Mouse (Mus musculus) thymus, adult 18-20 months (tissue): ENCODE measurements around the gene Nup85.

ENCODE experiments used
- DNase-seq, 2 experiments: peaks; one replicate each; pipeline ENCODE4 v3.0.0; 2022; ENCODE audit warnings: mixed read lengths in 2 of 2

The Nup85 gene

DNA sequence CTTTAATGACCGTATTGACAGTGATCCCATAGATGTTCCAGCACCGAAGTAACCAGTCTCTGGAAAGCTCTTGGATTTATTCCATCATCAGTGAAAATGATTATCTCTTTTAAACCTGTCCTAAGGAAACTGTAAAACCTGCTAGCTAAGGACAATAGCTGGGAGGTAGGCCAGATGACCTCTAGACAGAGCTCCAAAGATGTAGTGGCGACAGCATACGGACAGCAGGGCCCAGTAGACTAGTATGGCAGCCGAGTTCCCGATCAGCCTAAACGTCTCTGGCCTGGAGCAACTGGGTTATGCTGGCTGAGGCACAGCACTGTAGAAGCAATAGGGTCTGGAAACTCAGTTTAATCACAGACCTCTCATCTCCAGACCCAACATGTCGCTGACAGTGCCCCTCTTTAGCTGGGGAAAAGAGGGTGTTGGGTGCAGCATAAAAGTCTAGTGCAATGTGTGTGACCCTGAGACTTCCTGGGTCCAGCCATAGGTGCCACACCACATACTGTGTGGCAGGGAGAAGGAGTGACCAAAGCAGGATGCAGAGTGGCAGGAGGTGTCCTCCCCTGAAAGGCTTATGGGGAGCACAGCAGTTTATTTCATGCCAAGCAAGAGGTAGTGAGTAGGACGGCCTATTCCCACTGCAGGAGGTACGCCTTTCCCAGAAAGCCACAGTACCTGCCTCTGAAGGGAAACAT lies 20.3 kb downstream of the Nup85 start:
- no peak for DNase-seq

DNA sequence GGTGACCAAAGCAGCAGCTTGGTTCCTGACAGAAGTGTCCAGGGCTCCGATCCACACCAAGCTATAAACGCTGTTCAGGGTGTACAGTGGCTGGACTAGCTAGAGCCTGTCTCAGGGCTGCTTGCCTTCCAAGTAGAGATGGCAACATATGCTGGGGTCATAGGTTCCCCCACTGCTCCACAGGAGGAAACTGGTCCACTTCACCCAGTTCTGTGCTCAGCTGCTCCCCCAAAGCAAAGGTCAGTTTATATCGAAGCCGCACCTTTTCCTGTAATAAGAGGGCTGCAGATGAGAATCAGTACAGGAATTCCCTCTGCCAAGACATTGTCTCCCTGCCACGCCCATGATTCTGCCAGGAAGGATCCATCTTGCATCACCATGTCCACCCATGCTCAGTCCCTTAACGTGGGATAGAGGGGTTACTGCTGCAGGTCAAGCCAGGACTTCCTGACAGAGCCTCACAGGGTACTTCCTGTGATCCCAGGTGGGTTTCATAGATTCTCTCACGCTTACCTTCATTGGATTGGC lies 21.4 kb downstream of the Nup85 start:
- no peak for DNase-seq

DNA sequence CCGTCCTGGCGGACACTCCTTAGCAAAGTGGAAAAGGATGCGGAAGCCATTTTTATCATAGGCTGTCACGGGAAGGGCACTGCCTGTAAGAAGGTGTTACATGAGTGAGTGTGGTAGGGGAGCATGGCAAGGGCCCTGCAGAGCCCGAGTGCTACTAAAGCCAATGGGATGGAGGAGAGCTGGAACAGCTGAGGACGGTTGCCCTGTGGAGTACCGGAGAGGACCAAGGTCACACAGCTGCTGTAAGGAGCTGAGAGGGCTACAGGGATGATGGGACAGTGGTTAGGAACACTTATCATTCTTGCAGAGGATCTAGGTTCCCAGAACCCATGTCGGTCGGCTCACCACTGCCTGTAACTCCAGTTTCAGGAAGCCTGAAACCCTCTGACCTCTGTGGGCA lies 22.2 kb downstream of the Nup85 start:
- DNase-seq, result no peak

DNA sequence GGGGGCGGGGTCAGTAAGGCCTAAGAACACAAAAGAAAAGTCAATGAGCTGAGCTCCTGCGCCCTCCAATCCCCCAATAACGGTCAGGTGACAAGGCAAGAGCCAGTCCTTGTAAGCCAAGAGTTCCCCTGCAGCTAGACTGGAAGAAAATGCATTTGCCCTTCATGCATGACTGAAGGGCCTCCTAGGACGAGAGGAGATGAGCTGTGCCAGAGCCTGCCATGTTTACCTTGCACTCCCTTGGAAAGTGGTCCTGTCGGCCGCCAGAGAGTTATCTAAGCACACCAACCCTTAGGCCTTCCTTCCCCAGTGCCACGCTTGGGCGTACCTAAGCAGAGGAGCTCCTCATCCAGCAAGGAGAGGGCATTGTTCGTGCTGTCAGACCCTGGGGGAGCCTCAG lies 23.8 kb downstream of the Nup85 start:
- no peak for DNase-seq

DNA sequence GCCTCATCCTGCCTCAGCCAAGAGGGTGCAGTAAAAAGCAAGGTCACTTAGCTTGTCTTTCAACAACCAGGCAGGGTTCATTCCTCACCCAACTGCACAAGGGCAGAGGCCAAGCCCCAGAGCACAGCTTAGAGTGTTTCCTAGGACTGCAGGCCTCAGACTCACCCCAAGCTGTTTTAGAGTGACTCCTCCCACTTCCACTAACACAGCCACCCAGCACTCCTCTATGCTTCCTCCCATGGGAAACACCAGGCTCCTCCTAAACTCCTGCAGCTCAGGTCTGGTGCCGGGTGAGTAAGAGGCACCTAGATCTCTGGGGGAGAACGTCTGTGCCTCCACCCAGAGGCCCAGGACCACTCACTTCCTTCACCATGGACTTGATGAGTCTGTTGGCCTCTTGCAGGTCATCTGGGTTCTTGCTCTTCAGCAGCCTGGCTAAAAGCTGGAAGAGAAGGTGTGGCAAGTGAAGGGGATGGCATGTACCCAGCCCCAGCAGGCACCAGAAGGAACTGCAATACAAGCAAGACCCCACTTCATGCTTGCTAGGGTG lies 26.4 kb downstream of the Nup85 start:
- no peak for DNase-seq

DNA sequence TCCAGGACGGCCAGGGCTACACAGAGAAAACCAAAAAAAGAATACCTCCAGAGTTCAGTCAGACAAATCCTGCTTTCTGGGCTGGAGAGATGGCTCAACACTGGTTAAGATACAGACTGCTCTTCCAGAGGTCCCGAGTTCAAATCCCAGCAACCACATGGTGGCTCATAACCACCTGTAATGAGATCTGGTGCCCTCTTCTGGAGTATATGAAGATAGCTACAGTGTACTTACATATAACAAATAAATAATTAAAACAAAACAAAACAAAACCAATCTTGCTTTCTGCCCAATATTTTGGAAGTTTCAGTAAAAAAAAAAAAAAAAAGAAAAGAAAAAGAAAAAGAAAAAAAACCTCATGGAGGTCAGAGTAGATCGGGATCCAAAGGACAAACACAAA lies 31.0 kb downstream of the Nup85 start:
- no peak for DNase-seq

DNA sequence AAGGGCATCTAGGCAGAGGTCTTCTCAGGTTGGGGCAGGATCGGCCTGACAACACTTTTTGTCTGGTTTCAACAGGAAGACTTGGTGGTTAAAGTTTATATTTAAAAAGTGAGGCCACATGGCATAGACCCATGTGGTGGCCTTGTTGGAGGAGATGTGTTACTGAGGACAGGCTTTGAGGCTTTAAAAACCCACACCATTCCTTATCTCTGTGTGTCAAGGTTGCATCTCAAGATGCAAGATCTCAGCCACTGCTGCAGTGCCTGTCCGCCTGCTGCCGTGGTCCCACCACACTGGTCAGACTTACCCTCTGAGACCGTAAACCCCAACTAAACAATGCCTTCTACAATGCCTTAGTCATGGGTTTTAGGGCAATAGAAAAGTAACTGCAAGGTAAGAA lies 34.1 kb downstream of the Nup85 start:
- DNase-seq, result no peak

DNA sequence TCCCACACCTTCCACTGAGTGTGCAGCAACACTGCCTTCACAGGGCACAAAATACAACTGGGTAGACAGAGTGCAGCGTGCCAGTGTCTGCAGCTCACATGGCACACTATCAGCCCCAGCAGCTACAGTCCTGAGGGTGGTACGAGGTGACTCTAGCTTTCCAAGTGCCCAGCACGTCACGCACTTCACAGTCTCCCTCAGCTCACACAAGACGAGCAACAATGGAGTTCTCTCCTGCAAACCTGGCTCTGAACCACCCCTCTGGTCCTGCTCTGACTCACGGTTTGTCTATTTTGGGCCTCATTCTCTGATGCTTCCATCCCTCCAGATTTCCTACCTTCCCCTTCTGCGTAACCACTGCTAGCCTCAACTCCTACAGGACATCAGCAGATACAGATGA lies 35.5 kb downstream of the Nup85 start:
- DNase-seq, result no peak

DNA sequence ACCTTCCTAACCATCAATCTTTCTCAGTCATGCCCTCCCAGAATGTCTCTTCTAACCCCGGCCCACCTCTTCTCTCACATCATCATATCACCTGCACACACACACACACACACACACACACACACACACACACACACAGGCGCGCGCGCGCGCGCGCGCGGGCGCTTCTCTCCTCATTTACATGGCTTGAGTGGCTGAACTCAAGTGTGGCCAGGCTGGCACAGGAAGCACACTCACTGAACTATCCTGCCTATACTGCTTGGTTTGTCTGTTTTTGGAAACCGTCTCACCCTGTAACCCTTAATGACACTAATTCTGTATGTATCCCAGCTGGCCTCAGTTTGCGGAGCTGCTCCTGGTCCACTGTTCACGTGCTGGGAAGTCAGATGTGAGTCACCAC lies 36.5 kb downstream of the Nup85 start:
- DNase-seq, result no peak

DNA sequence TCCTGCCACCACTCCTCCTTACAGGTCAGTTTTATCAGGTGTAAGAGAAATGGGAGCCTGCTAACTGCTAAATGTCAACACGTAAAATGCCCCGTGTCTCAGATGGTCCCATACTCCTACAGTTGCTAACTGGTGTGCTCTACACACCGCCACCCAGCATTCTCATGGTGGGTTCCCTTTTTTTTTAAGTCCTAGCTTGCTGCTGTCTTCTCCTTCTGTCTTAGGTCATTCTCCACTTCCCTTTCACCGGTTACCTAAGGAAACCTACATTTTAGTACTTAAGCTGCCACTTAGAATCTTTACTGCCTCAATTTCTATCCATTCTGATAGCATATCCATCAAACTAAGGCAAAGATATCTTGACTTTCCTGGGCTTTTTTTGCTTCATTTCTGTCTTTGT lies 36.9 kb downstream of the Nup85 start:
- no peak for DNase-seq

DNA sequence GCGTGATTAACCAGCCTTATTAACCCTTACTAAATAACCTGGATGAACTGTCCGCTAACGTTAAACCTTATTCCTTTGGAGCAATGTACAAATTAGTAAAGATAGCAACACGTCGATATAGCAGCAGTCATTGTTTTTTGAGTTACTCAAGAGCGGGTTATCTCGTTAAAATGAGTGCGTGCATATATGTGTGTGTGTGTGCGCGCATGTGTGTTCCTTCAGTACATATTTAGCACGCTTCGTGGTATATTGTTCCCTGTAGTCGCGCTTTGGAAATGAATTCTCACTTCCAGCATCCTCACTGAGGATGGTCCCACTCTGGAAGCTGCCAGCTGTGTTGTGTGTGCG lies 38.9 kb downstream of the Nup85 start:
- DNase-seq, result no peak

DNA sequence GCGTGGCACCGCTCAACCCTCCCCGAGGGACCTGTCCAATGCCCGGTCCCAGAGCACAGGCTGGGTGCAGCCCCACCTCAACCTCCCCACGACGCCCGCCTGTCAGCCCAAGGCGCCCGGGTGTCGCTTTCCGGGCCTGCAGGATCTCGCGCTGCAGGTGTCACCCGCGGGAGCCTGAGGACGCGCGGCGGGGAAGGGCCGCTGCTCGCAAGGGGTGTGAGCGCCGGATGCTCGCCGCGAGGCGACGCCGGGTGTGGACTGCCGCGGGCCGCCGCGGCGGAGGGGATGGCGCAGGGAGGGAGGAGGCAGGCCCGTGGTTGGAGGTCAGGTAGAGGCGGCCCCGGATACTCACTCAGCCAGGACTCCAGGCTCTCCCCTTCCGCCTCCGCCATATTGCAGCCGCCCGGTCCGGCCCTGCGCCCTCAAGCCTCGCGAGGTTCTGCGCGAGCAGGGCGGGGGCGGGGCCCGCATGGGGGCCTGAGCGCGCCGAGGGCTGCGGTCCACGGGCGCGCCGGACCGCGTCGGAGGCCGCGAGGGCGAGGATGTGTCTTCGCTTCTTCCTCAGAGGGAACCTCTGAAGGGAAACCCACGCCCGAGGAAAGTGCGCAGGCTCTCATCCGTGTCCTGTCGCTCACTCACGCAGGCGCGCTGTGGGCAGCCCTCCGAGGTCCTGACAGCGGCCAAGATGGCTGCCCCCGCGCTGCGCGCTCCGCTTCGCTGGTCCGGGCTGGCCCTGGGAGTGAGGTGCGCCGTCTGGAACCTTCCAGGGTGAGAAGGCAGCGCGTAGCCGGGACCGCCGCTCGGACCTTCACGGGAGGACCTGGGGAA lies 39.5 kb downstream of the Nup85 start, which contains the start of the genes Mrps7 and Gga3:
Gene Mrps7 (plus strand): TSS at position 450 of the 828 bp plus-strand sequence.
Gene Gga3 (minus strand): TSS at position 576 of the 828 bp plus-strand sequence.
- DNase-seq, result peak; percentile 81 to 83

DNA sequence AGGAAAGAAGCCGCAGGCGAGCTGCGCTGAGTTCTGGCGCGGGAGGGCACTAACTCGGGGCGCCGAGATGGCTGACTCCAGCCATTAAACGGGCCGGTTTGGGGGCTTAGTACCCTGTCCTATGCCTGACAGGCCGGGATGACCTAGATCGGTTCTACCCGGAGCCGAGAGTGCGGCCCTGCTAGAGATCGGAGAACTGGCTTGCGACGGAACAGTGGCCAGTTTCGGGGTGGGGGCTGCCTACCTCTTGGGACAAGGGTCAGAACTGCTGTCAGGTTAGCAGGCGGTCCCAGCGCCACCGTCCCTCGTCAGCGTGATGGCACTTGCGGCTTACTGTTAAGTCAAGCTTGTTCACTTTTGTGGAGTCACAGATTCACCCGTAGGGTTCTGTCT lies 40.1 kb downstream of the Nup85 start:
- DNase-seq, result peak in 1 of 2 experiments; percentile 43

DNA sequence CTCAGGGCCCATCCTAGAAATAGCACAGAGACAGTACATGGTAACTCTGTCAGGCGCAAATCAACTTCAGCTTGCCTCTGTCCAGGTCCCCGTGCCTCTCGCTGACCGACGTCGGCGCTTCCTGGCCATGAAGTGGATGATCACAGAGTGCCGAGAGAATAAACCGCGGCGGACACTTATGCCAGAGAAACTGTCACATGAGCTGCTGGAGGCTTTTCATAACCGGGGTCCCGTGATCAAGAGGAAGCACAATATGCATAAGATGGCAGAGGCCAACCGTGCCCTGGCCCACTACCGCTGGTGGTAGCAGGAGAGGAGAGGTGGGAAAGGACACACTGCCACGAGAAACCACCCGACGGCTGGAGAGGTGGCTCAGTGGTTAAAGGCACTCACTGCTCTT lies 42.5 kb downstream of the Nup85 start:
- DNase-seq, result no peak

DNA sequence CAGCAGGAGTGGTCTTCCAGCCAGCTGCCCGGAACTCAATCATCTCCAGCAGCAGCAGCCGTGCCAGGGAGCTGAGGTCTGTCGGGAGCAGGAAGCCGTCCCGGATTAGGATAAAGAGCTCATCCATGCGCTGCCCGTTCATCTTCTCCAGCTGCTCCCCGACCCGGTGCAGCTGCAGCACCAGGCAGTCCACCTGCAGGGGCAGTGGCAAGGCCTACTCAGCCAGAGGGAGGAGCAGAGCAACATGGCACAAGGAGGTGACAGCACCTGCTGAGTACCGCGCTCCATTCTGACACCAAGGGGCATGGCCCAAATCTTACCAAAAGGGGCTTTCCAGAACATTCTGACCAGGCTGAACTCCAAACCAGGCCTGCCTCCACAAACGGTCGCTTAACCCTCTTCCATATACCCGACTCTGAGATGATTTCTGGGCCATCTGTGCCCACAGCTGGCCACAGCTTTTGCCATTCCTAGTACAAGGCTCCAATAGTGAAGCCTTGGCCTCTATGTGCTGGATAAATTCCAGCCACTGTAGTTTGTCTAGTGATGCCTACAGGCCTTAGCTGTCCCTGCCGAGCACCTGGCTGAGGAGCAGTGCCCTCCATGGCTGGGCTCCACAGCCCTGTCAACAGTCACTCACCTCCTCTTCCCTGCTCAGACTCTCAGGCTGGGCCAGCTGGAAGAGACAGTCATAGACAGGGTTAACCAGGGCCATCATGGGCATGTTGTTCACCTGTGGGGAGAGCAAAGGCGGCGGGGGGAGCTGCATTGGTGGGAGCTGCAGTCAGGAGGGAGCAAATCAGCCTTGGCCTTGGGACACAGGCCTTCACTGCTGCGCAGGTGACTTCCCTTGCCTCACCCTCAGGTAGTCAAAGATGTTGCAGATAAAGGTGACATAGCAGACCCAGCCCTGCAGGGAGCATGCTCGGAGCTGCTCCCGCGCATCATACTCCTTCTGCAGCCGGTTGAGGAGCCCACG lies 44.5 kb downstream of the Nup85 start:
- no peak for DNase-seq

DNA sequence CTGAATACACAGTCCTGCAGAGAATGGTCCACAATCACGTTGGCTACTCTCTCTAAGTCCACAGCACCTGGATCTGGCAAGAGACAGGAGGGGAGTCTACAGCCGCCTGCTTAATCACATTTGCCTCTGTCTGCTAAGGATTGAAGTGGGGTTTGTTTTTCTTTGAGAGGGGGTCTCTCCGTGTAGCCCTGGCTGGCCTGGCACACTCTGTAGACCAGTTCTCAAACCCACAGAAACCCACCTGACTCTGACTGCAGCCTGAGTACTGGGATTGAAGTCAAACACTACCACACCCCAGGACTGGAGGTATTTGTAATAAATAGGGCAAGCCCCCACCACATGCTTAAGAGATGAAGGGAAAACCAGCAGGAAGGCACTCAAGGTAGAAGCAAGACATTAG lies 45.3 kb downstream of the Nup85 start:
- no peak for DNase-seq

DNA sequence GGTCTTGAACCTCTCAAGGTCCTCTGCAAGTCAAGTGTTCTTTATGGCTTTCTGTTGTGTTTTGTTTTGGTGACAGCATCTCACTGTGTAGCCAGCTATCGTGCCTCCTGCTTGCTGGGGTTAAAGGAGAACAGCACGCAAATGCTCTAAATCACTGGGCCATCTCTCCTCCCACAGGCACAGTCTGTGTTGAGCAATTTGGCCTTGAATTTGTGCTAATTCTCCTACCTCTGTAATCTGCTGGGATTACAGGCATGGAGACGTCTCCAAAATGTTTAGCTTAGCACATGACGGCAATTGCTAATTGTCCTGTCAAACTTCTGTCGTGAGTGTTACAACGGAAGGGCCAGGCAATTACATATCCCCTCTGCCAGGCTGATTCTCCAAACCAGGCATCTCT lies 46.9 kb downstream of the Nup85 start:
- DNase-seq, result no peak

DNA sequence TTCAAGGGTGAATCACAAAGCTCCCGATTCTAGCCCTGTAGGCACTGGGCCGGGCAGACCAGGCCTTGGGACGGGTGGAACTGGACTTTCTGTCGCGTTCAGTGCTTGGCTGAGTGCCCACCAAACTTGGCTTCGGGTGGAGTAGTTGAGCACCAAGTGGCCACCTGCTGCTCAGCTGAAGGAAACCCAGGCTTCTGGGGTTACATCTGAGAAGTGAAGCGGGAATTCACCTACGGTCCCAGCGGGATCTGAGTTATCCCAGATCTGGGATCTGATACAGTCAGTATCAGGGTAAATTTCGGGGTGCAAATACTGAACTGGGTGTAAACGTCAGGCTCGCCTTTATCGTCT lies 47.8 kb downstream of the Nup85 start:
- peak in 1 of 2 experiments; percentile 58 for DNase-seq

DNA sequence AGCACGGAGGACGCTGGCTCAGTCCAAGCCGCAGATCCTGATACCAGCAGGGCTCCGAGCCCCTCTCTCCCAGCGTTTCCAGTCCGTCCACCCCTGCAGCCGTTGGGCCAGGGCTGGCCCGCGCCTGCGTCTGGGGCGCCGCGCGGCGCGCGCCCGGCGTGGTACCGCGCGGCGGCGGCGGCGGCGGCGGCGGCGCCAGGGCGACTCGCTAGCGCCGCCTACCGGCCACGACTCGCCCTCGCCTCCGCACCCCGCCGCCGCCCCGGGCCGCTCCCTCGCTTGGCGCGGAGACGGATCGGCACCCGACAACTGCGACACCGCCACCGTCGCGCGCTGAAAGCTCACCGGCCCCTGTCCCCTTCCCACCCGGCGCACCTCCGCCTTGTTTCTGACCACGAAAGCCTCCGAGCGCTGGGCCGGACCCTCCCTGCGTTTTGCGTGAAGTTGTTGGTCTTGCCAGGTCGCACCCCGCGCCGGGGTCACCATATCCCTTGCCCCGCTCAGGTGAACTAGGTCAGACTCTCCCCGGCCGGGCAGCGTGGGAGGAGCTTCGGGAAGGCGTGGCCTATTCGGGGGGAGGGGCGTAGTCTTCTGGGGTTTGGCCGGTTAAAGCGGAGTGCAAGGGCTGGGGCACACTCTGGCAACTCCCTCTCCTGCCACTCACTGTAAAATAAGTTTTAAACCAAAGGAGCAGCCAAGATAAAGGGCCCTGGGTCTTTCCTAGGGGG lies 48.3 kb downstream of the Nup85 start, which contains the start of gene Mif4gd:
Gene Mif4gd (minus strand): TSS at position 560 of the 728 bp plus-strand sequence.
- peak; percentile 90 to 95 for DNase-seq

DNA sequence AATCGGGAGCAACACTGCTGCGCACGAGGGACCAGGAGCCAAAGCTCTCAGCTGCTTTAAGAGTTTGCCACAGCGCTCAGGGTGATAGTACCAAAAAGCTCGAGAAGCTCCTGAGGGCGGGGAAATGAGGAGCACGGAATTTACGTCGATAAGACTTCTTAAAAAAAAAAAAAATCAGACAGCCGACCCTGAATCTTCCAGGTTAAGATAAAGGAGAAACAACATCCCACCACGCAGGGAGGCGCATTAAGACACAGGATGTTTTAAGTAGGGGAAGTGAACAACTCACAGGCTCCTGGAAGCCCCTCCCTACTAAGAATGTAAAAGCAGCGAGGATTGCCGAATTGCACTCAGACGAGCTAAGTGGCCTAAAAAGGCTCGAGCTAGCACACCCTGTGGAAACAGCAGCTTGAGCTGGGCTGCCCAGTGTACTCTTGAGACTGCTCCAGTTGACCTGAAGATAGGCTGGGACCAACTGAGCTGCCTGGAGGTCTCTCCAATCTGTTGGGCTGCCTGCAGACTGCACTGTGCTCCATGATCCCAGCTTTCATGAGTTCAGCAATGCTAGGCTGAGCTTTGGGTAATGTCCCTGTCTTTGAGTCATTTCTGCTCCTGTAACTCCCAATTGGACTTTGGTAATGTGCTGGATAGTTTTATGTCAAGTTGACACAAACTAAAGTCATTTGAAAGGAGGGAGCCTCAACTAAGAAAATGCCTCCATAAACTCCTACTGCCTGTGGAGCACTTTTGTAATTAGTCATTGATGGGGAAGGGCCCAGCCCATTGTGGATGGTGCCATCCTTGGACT lies 49.1 kb downstream of the Nup85 start:
- peak in 1 of 2 experiments; percentile 52 for DNase-seq
